8 mouse cellular contexts compared by ENCODE assay signal in the genomic region with DNA sequence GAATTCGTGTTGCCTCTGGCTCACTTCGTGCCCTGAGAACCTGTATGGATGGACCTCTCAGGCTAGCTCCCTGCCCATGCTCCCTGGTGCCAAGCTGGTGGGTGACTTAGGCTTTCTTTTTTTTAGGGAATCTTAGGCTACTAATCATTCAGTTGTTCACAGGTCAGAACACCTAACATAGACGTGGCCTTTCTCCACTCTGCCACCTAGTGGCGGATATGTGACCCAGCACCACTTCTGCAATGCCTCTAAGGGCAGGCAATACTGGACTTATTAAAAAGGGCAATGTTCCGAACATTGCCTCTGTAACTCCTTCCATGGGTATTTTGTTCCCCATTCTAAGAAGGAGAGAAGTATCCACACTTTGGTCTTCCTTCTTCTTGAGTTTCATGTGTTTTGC. TPM values are rescaled to one million over a fixed set of nuclear protein-coding genes. Genes with fewer than 3 reads are reported as not detected.
DNase-seq lines count a peak whose midpoint lies in the region; ATAC-seq and TF ChIP-seq lines count a peak whose summit lies in the region.

No protein-coding gene starts in this region.

- H3K4me3 ChIP-seq in heart, embryonic 12.5 days, result no peak overlapping the region
- no peak overlapping the region for H3K4me3 ChIP-seq in E14TG2a.4 (replicated peaks; ENCODE audit: low read length)
- no peak overlapping the region for H3K4me3 ChIP-seq in lung, embryonic 14.5 days (ENCODE audit: low read depth, low read length)

- H3K27me3 ChIP-seq in heart, embryonic 12.5 days (replicated peaks), result no peaks in the 10 kb centered on the region
- peaks cover 3% of the 10 kb centered on the region; the same call in 1 of the 2 replicates for H3K27me3 ChIP-seq in E14TG2a.4 (ENCODE audit: insufficient read depth, low read length)
- H3K27me3 ChIP-seq in lung, embryonic 14.5 days (ENCODE audit: insufficient read depth, low read length), result no peaks in the 10 kb centered on the region

- H3K4me2 ChIP-seq in heart, embryonic 12.5 days, result no peak overlapping the region
- no peak overlapping the region for H3K4me2 ChIP-seq in lung, embryonic 14.5 days

- H3K36me3 ChIP-seq in heart, embryonic 12.5 days, result no peaks in the 10 kb centered on the region
- no peaks in the 10 kb centered on the region for H3K36me3 ChIP-seq in E14TG2a.4 (ENCODE audit: insufficient read depth, low read length)
- H3K36me3 ChIP-seq in lung, embryonic 14.5 days (ENCODE audit: insufficient read depth), result no peaks in the 10 kb centered on the region

- H3K9me3 ChIP-seq in heart, embryonic 12.5 days (replicated peaks), result no peaks in the 10 kb centered on the region
- peaks cover 23% of the 10 kb centered on the region for H3K9me3 ChIP-seq in E14TG2a.4 (ENCODE audit: low read length)
- no peaks in the 10 kb centered on the region for H3K9me3 ChIP-seq in lung, embryonic 14.5 days (ENCODE audit: low read depth, low read length)

- no peak for ATAC-seq in heart, embryonic 12.5 days (ENCODE audit: insufficient number of reproducible peaks, low FRiP score)
- ATAC-seq in lung, embryonic 14.5 days (ENCODE audit: insufficient read depth), result no peak
- no peak for ATAC-seq in activated CD4-positive, CD25-positive, alpha-beta regulatory T cell, adult 4 months

- no peaks in the 10 kb centered on the region for H3K4me1 ChIP-seq in heart, embryonic 12.5 days (replicated peaks)
- no peaks in the 10 kb centered on the region for H3K4me1 ChIP-seq in E14TG2a.4 (replicated peaks; ENCODE audit: low read depth, low read length)
- no peaks in the 10 kb centered on the region for H3K4me1 ChIP-seq in lung, embryonic 14.5 days (ENCODE audit: insufficient read depth)

- no peak overlapping the region for H3K9ac ChIP-seq in heart, embryonic 12.5 days
- H3K9ac ChIP-seq in lung, embryonic 14.5 days, result no peak overlapping the region

- 53% methylated on average over 5 of the region's 5 CpGs for WGBS in heart, embryonic 12.5 days
- 54% methylated on average over 5 of the region's 5 CpGs for WGBS in lung, embryonic 14.5 days

- DNase-seq in heart, postnatal 4 days, result peak; percentile 27
- DNase-seq in adrenal gland, postnatal 10 days, result peak; percentile 61
- peak; percentile 15 for DNase-seq in embryo, embryonic 9.5 days (ENCODE audit: extremely low spot score)
- peak; percentile 63 for DNase-seq in lung, embryonic 14.5 days
- no peak for DNase-seq in left cerebral cortex, adult 9 months (ENCODE audit: low spot score in 2 of 2)

- peak; percentile 55 for TF ChIP-seq CTCF in E14TG2a.4 (conservative IDR thresholded peaks at IDR 0.05; ENCODE audit: low read length)
- TF ChIP-seq CTCF in lung, embryonic 14.5 days (IDR thresholded peaks at IDR 0.05; ENCODE audit: low read depth), result peak; percentile 75

- no peak overlapping the region for H3K27ac ChIP-seq in heart, embryonic 12.5 days (ENCODE audit: poor library complexity, severe bottlenecking)
- H3K27ac ChIP-seq in lung, embryonic 14.5 days (ENCODE audit: low read depth), result no peak overlapping the region

RNA-seq across cellular contexts. Expression of a gene that starts 45.2 kb away (rescaled TPM):
- total RNA-seq in heart, postnatal 4 days (2021), result not detected
- not detected in 2 replicates for polyA plus RNA-seq in heart, embryonic 12.5 days (2016; fragmentation: Nextera tagmentation; extraction: Ambion mirVana)
- not detected for total RNA-seq in adrenal gland, postnatal 10 days (2021)
- not detected in 2 replicates for polyA plus RNA-seq in lung, embryonic 14.5 days (2014; fragmentation: Nextera tagmentation; extraction: Ambion mirVana)
- polyA plus RNA-seq in activated CD4-positive, CD25-positive, alpha-beta regulatory T cell, adult 4 months (2017; shearing (Covaris generic)), result not detected

Comparison
In these comparisons a context has a peak if more than half of its experiments do, and no peak if none do; other contexts are left out.
1. DNase-seq: peak in heart, postnatal 4 days (single experiment), adrenal gland, postnatal 10 days (single experiment), embryo, embryonic 9.5 days (single experiment) and lung, embryonic 14.5 days (single experiment); none in left cerebral cortex, adult 9 months (0 of 2).